Mouse (Mus musculus) bone marrow, adult 2 months (tissue): Measurements from ENCODE around the gene Zmym5.
"Not testable (repeated sequence)": the region's sequence is repeated elsewhere in the genome, so short reads cannot be mapped to it uniquely, and the experiment has no call there.

ENCODE experiments used
- CTCF ChIP-seq: fragments of 200-500 bp; IDR thresholded peaks from 2 replicates; pipeline ENCODE4 v1.5.1; 2011; ENCODE audit warnings: low read length, control low read depth; ENCODE audit not compliant: control insufficient read depth, insufficient read depth
- POLR2A ChIP-seq: fragments of 200-500 bp; IDR thresholded peaks from 2 replicates; pipeline ENCODE4 v1.6.1; 2011; ENCODE audit warnings: low read depth, mild to moderate bottlenecking, control low read depth, low read length, borderline replicate concordance; ENCODE audit not compliant: control insufficient read depth

DNA sequence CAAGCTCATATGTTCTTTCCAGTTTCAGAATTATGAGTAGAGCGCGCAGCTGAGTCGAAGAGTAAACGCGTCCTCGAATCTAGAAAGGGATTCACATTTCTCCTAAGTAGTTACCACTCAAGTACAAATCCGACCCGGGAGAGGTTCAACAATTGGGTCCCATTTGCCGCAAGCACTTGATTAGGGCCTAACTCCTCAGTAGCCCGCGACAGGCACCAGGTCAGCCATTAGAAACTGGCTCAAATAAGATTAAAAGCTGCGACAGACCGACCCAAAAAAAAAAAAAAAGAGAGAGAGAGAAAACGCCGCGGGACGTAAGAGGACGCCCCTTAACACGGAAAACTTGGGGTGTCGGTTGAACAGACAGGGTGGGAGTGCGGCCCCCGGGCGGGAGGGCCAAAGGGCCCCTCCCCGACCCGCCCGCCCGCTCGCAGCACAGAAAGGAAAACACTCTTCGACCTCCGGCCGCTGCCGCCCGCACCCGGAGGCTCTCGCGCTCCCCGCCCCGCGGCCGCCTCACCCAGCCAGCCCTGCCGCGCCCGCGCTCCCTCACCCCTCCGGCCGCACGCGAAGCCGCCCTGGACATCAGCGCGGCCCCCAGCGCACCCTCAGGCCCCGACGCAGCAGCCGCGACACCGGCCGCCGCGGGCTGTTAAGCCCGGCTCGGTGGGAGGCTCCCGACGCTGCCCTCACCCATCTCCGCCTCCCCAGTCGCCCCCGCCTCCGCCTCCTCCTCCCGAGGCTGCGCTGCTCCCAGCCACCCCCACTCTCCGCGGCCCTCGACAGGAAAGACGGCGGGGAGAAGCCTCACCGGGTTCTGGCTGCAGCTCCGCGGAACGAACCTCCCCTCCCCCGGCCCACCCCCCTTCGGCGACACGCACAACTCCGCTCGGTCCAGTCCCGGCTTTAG is 480 bp downstream of the Zmym5 start:
- not testable (repeated sequence) for TF ChIP-seq CTCF, POLR2A
